Mouse (Mus musculus) gonadal fat pad, adult 2 months (tissue): ENCODE results near the gene Commd1. TPM values are rescaled to one million over a fixed set of nuclear protein-coding genes. Genes with fewer than 3 reads are reported as not detected.

Experiments used
- DNase-seq: peaks from one replicate; pipeline ENCODE4 v3.0.0-alpha.2; 2012; ENCODE audit warnings: low read depth
- polyA plus RNA-seq: library from polyadenylated mRNA; depleted of rRNA; stranded (reverse); fragments of >200 nt; gene quantifications from 2 replicates; pipeline ENCODE4 v1.2.3, GENCODE M21; 2012

Gene Commd1
- polyA plus RNA-seq, 1 experiment: 16.4 TPM

DNA sequence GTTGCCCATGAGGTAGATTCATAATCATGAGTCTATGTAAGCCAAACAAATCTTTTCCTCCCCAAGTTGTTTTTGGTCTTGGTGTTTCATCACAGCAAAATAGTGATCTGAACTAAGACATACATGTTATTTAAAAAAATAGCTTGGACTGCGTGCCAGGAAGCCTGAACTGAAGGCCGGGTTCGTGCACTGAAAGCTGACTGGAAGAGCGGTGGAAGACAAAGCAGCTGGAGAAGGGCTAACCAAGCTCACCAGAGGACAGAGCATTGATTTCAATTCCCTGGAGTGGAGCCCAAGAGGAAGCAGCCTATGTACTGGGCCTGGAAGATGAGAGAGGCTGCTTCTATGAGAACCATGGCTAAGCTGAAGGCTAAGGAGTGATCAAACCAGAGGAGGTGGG, 95.2 kb downstream of the Commd1 start:
- no peak for DNase-seq

GRCm38 (mm10) chr11:22885350-22885749, 96.8 kb downstream of the Commd1 start:
- no peak for DNase-seq

- no peak for DNase-seq
These were observed 98.5 kb downstream of the Commd1 start for GRCm38 (mm10) chr11:22883676-22884075.

DNA sequence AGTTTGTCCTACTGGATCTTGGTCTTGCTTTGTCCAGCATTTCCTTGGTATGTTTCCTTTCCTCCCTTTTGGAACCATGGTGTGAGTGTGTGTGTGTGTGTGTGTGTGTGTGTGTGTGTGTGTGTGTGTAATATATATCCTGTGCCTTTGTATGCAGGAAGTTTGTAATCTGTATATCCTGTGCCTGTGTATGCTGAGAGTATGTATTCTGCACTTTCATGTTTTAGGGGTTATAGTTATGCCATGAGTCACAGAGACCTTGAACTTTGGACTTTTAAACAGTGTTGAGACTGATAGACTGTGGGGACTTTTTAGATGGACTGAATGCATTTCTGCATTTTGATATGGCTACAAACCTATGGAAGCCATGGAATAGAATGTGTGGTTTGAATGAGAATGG, 99.3 kb downstream of the Commd1 start:
- DNase-seq: no peak

GRCm38 (mm10) chr11:22880383-22881172, 101.6 kb downstream of the Commd1 start:
- no peak for DNase-seq

- no peak for DNase-seq
These were observed 102.5 kb downstream of the Commd1 start for GRCm38 (mm10) chr11:22879645-22880044.

GRCm38 (mm10) chr11:22876680-22877330, 105.4 kb downstream of the Commd1 start:
- DNase-seq: no peak

GRCm38 (mm10) chr11:22875279-22875678, 106.9 kb downstream of the Commd1 start:
- DNase-seq: no peak

DNA sequence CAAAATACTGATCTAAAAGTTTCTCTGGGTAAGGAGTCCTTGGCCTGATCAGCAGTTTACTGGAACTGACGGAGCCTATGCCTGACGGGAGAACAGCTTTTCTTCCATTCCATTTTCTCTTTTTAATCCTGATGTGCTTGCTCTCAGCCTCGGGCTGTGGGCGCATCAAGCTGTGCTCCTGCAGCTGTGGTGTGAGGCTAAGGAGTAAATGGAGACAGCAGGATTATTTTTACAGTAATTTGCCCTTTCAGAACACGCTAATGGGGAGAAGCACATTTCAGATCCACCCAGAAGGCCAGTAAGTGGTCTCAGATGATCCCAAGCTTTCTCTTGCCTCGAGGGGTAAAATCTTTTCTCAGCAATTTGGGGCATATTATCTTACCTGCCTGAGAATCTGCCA, 107.4 kb downstream of the Commd1 start:
- no peak for DNase-seq

GRCm38 (mm10) chr11:22873383-22873782, 108.8 kb downstream of the Commd1 start:
- no peak for DNase-seq

GRCm38 (mm10) chr11:22872307-22872680, 109.9 kb downstream of the Commd1 start:
- no peak for DNase-seq

GRCm38 (mm10) chr11:22871628-22872306, 110.4 kb downstream of the Commd1 start:
- no peak for DNase-seq

GRCm38 (mm10) chr11:22868582-22868981, 113.6 kb downstream of the Commd1 start:
- no peak for DNase-seq

DNA sequence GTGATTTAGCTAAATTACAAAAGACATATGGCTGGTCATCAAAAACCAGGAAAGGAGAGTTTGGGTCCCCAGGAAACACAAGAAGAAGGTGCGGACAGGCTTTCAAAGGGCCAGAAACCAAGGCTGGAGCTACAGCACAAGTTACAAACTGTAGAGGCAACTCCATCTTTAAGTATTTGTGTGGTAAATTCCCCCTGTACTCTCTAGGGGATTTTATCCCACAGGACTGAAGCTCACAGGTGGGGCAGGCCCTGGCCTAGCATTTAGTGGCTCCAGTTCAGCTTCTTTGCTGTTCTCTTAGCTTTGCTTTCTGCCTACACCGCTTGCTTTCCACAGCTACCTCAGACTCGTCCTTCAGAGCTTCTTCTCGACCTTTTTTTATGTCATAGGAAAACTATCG, 114.5 kb downstream of the Commd1 start:
- DNase-seq: no peak

- DNase-seq: no peak
These were observed 116.4 kb downstream of the Commd1 start for GRCm38 (mm10) chr11:22865635-22866246.

- DNase-seq: no peak
These were observed 117.7 kb downstream of the Commd1 start for GRCm38 (mm10) chr11:22864305-22865060.

DNA sequence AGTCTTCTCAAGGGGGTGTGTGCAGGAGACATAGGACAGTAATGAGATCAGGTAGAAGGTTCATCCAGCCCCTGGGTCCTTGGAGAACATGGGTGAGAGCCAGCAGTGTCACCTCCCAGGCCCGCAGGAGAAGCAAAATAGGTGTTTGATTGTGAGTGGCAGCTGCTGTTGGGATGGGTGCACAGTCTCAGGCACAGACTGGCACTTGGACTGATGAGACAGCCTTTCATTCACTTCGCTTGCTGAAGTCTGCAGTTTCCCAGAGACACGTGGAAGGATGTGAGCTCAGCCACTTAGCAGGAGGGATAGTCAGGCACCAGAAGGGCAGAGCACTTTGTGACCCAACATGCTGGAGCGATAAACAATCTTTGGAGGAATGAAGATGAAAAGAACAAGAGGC, 118.6 kb downstream of the Commd1 start:
- DNase-seq: no peak

DNA sequence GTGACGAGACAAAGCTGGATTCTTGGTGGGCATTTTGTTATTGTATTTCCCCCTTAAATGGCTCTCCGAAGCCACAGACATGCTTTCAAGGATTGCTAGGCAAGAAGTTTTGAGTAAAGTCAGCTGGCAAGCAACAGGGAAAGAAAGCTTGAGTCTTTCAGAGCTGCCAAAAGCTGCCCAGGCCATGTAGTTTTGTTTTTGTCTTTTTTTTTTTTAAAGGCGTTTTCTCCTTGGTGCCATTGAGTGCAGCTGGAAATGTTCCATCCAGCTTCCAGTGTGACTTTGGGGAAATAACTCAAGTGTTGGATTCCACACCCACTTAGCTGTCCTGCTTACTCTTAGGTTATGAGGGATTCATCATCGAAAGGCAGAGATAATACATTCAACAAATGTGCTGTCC, 120.9 kb downstream of the Commd1 start:
- DNase-seq: no peak

- DNase-seq: no peak
These were observed 121.6 kb downstream of the Commd1 start, which contains the start of gene B3gnt2 for GRCm38 (mm10) chr11:22860335-22861227. Gene B3gnt2, minus strand, starts transcription at chr11:22860961.

GRCm38 (mm10) chr11:22859633-22860334, 122.4 kb downstream of the Commd1 start:
- no peak for DNase-seq
